Mouse (Mus musculus) c-Kit-negative CD71-positive TER-119-positive erythroid progenitor cells, embryonic 14.5 days (primary cell): ENCODE measurements around the gene Ssh3.

Source experiments
- DNase-seq: peaks from one replicate; pipeline ENCODE4 v3.0.0-alpha.2; 2013; ENCODE audit warnings: low read depth, low spot score

Gene Ssh3

GRCm38 (mm10) chr19:4268566-4269361 is at the start of gene Ssh3:
Ssh3 (minus strand) TSS chr19:4269180.
- no peak for DNase-seq

GRCm38 (mm10) chr19:4317181-4317580 is 48.2 kb upstream of the Ssh3 start:
- DNase-seq: no peak

GRCm38 (mm10) chr19:4315223-4315944 is 46.4 kb upstream of the Ssh3 start:
- no peak for DNase-seq

GRCm38 (mm10) chr19:4309776-4310185 is 40.8 kb upstream of the Ssh3 start:
- DNase-seq: peak; percentile 55

GRCm38 (mm10) chr19:4309302-4309701 is 40.3 kb upstream of the Ssh3 start:
- DNase-seq: no peak

- DNase-seq: peak; percentile 71
Observed at GRCm38 (mm10) chr19:4306190-4306577, 37.2 kb upstream of the Ssh3 start, which contains the start of gene Grk2. Grk2 (minus strand) TSS chr19:4306222.

GRCm38 (mm10) chr19:4305491-4306189 is 36.7 kb upstream of the Ssh3 start:
- peak; percentile 60 for DNase-seq

GRCm38 (mm10) chr19:4304871-4305321 is 35.9 kb upstream of the Ssh3 start:
- no peak for DNase-seq

- no peak for DNase-seq
Observed at GRCm38 (mm10) chr19:4304251-4304821, 35.4 kb upstream of the Ssh3 start.

- no peak for DNase-seq
Observed at GRCm38 (mm10) chr19:4303640-4303995, 34.6 kb upstream of the Ssh3 start.

GRCm38 (mm10) chr19:4302936-4303639 is 34.1 kb upstream of the Ssh3 start:
- no peak for DNase-seq

GRCm38 (mm10) chr19:4301735-4302651 is 33.0 kb upstream of the Ssh3 start:
- no peak for DNase-seq

GRCm38 (mm10) chr19:4300852-4301734 is 32.1 kb upstream of the Ssh3 start:
- DNase-seq: no peak

GRCm38 (mm10) chr19:4300271-4300704 is 31.3 kb upstream of the Ssh3 start:
- DNase-seq: no peak

GRCm38 (mm10) chr19:4299574-4300270 is 30.7 kb upstream of the Ssh3 start:
- DNase-seq: no peak

GRCm38 (mm10) chr19:4299126-4299525 is 30.1 kb upstream of the Ssh3 start:
- no peak for DNase-seq

GRCm38 (mm10) chr19:4298322-4299121 is 29.5 kb upstream of the Ssh3 start:
- DNase-seq: no peak

GRCm38 (mm10) chr19:4297851-4298250 is 28.9 kb upstream of the Ssh3 start:
- DNase-seq: no peak
